Mouse (Mus musculus): ENCODE measurements around the gene Morc4. TPM values are rescaled to one million over a fixed set of nuclear protein-coding genes. Genes with fewer than 3 reads are reported as not detected.

The Morc4 gene
- polyA plus RNA-seq (2015; fragmentation: Nextera tagmentation; extraction: Ambion mirVana): 5.4 and 11.5 TPM in 2 replicates

DNA sequence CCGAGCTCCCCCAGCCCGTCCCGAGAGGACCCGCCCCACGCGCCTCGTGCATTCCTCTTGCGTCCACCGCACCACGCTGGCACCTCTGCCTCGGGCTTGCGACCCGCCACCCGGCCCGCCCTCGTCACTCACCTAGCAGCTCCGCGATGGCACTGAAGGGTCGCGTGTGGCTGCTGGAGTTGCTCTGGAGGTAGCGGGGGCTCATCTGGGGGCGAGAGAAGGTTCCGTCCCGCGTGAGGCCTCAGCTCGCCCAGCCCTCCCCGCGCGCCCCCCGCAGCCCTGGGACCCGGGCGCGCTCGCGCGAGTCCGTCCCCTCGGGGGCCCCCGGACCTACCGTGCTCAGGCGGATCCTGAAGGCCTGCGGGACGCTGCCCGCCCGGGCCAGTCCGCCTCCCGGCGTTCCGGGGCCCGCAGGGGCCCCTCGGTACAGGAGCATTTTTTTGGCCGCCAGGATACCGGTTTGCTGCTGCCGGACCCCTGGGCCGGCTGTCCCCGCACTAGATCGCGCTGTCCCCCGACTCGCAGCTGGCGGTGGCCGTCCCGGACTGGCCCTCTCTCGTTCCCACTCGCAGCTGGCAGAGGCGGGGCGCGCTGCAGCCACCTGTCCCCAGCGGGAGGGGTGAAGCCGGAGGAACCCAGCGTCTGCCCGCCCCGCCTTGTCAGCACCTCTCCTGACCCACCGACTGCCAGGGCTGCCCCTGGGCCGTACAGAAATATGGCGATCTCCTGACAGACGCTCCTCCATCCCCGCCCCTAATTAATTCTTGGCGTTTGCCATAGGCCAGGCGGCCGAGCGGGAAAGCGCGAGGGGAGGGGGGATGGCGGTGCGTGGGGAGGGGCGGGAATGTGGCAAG, at the start of gene Morc4:
Gene Morc4 (minus strand): TSS at position 740 of the 854 bp plus-strand sequence.

DNA sequence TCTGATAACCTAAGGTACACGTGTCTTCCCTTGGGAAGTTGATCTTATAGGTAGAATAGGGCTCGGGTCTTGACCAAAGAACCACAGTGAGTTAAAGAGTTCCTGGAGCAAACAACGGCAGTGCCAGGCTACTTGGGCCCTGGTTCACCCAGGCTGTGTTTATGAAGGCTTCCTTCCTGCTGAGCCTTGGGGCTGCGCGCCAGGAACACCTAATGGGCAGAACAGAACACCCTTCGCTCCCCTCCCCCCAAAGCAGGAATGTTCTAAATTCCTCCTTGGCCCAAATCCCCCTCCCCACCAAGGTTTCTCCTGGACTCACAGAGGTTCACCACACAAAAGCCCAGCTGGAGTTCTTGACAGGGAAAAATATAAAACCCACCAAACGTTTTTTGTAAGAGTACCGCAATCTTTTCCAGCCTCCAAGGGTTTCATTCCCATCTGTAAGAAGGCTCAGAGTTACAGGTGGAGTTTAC, 71.0 kb downstream of the Morc4 start, which contains the start of gene Cldn2:
Gene Cldn2 (plus strand): TSS at position 423 of the 473 bp plus-strand sequence.

DNA sequence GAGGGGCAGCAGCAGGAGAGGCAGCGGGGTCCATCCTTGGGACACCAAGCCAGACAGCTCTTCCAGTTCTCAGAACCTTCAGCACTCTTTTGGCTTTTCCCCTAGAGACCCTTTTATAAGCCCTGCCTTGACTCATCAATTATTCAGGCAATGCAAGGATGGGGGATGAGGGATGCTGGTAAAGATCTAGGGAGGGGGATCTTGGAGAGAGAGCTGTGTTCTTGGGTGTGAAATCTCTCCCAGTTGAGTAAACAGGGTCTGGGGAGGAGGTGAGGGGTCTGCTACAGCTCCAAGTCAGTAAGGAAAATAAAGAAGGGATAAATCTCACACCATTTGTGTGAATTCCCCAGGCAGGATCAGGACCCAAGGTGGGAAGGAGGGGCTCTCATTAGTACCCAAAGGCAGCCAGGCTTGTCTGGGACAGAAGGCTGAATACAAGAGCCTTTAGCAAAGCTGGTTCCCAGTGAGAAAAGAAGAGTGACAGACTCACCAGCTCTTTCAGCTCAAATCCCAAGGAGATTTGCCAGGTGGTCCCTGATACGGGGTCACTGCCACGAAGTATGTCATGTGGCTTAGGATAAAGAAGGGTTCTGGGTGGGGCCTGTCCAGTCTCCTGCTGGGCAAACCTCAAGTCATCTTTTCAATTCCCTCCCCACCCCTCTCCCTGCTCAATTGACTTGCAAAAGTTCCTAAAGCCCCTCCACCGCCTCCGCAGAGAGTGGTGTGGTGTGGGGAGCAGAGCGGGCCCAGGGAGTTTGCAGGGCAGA, 89.0 kb downstream of the Morc4 start, which contains the start of gene Ripply1:
Gene Ripply1 (minus strand): TSS at position 76 of the 767 bp plus-strand sequence.

Other genes with a start within 250 kb of the Morc4 start
- 2.3 and 3.4 TPM in 2 replicates for gene Tbc1d8b, start 186.7 kb downstream of the Morc4 start, polyA plus RNA-seq (2015; fragmentation: Nextera tagmentation; extraction: Ambion mirVana)
- 0.39 TPM in 1 of 2 replicates, not detected in the other for gene Gm15013, start 157.2 kb downstream of the Morc4 start, polyA plus RNA-seq (2015; fragmentation: Nextera tagmentation; extraction: Ambion mirVana)
- gene Ripply1, start 89.3 kb downstream of the Morc4 start, polyA plus RNA-seq (2015; fragmentation: Nextera tagmentation; extraction: Ambion mirVana): 0.27 and 0.33 TPM in 2 replicates
- gene Cldn2, start 70.8 kb downstream of the Morc4 start, polyA plus RNA-seq (2015; fragmentation: Nextera tagmentation; extraction: Ambion mirVana): 0.67 and 0.85 TPM in 2 replicates
- gene Rbm41, start 126.9 kb upstream of the Morc4 start, polyA plus RNA-seq (2015; fragmentation: Nextera tagmentation; extraction: Ambion mirVana): 2.0 and 3.1 TPM in 2 replicates
- gene Nup62cl, start 191.0 kb upstream of the Morc4 start, polyA plus RNA-seq (2015; fragmentation: Nextera tagmentation; extraction: Ambion mirVana): 5.0 and 6.6 TPM in 2 replicates
- gene Pih1h3b, start 191.2 kb upstream of the Morc4 start, polyA plus RNA-seq (2015; fragmentation: Nextera tagmentation; extraction: Ambion mirVana): not detected in 2 replicates